Mouse (Mus musculus): ENCODE data around the gene Nsun2. TPM values are rescaled to one million over a fixed set of nuclear protein-coding genes. Genes with fewer than 3 reads are reported as not detected.
"Not testable (repeated sequence)": the region's sequence is repeated elsewhere in the genome, so short reads cannot be mapped to it uniquely, and the experiment has no call there.

Nsun2 gene
- polyA plus RNA-seq, 1 experiment from 2014 or later, result 189 TPM

GRCm38 (mm10) chr13:69558098-69558660 is 24.6 kb downstream of the Nsun2 start:
- Histone ChIP-seq H3K27ac (no peak overlapping the region), H3K4me3 (no peak overlapping the region), H3K27me3 (replicated peaks) (0 out of 2 replicates have a peak, but pooled peaks cover 2% of the 10 kb centered on the region), H3K4me2 (no peak overlapping the region), H3K36me3 (no peaks in the 10 kb centered on the region), H3K9ac (no peak overlapping the region), H3K9me3 (replicated peaks) (no peaks in the 10 kb centered on the region), H3K4me1 (0 out of 2 replicates have a peak, but pooled peaks cover 5% of the 10 kb centered on the region)
- ATAC-seq, result no peak
- WGBS (ENCODE audit: insufficient replicate concordance), result 73% methylated on average over 6 of the region's 6 CpGs

- WGBS (ENCODE audit: insufficient replicate concordance), result 45% methylated on average over 13 of the region's 13 CpGs
- H3K4me2 ChIP-seq, result no peak overlapping the region
- H3K36me3 ChIP-seq, result no peaks in the 10 kb centered on the region
- no peak overlapping the region for H3K9ac ChIP-seq
- no peak overlapping the region for H3K4me3 ChIP-seq
- no peaks in the 10 kb centered on the region for H3K9me3 ChIP-seq (replicated peaks)
- 0 out of 2 replicates have a peak, but pooled peaks cover 8% of the 10 kb centered on the region for H3K4me1 ChIP-seq
- no peak overlapping the region for H3K27ac ChIP-seq
- no peak for ATAC-seq
- H3K27me3 ChIP-seq (replicated peaks), result 0 out of 2 replicates have a peak, but pooled peaks cover 2% of the 10 kb centered on the region
Measured at GRCm38 (mm10) chr13:69559291-69559961, 25.9 kb downstream of the Nsun2 start.

GRCm38 (mm10) chr13:69562004-69562403 is 28.5 kb downstream of the Nsun2 start:
- Histone ChIP-seq H3K4me2 (no peak overlapping the region), H3K4me3 (no peak overlapping the region), H3K9me3 (replicated peaks) (no peaks in the 10 kb centered on the region), H3K27ac (no peak overlapping the region), H3K36me3 (no peaks in the 10 kb centered on the region), H3K9ac (no peak overlapping the region), H3K4me1 (peaks cover 8% of the 10 kb centered on the region; the same call in 1 of the 2 replicates), H3K27me3 (replicated peaks) (0 out of 2 replicates have a peak, but pooled peaks cover 2% of the 10 kb centered on the region)
- no peak for ATAC-seq
- WGBS (ENCODE audit: insufficient replicate concordance), result 72% methylated on average over 9 of the region's 9 CpGs

- no peaks in the 10 kb centered on the region for H3K27me3 ChIP-seq (replicated peaks)
- H3K27ac ChIP-seq, result no peak overlapping the region
- H3K36me3 ChIP-seq, result no peaks in the 10 kb centered on the region
- peaks cover 8% of the 10 kb centered on the region; the same call in 1 of the 2 replicates for H3K4me1 ChIP-seq
- 63% methylated on average over 12 of the region's 12 CpGs for WGBS (ENCODE audit: insufficient replicate concordance)
- no peak overlapping the region for H3K4me3 ChIP-seq
- ATAC-seq, result no peak
- no peak overlapping the region for H3K4me2 ChIP-seq
- H3K9me3 ChIP-seq (replicated peaks), result no peaks in the 10 kb centered on the region
- H3K9ac ChIP-seq, result no peak overlapping the region
Measured at GRCm38 (mm10) chr13:69562654-69563574, 29.4 kb downstream of the Nsun2 start.

- Histone ChIP-seq H3K27ac (no peak overlapping the region), H3K4me2 (no peak overlapping the region), H3K9ac (no peak overlapping the region), H3K36me3 (no peaks in the 10 kb centered on the region), H3K4me3 (no peak overlapping the region), H3K4me1 (peaks cover 8% of the 10 kb centered on the region; the same call in 1 of the 2 replicates), H3K9me3 (replicated peaks) (no peaks in the 10 kb centered on the region), H3K27me3 (replicated peaks) (no peaks in the 10 kb centered on the region)
- WGBS (ENCODE audit: insufficient replicate concordance), result 64% methylated on average over 3 of the region's 3 CpGs
- no peak for ATAC-seq
Measured at GRCm38 (mm10) chr13:69563905-69564304, 30.4 kb downstream of the Nsun2 start.

- H3K36me3 ChIP-seq, result no peaks in the 10 kb centered on the region
- no peak overlapping the region for H3K4me3 ChIP-seq
- no peak for ATAC-seq
- no peak overlapping the region for H3K4me2 ChIP-seq
- no peaks in the 10 kb centered on the region for H3K27me3 ChIP-seq (replicated peaks)
- H3K9ac ChIP-seq, result no peak overlapping the region
- no peak overlapping the region for H3K27ac ChIP-seq
- no peaks in the 10 kb centered on the region for H3K9me3 ChIP-seq (replicated peaks)
- peaks cover 6% of the 10 kb centered on the region; the same call in 1 of the 2 replicates for H3K4me1 ChIP-seq
Measured at GRCm38 (mm10) chr13:69564573-69564972, 31.0 kb downstream of the Nsun2 start.

GRCm38 (mm10) chr13:69565401-69565800 is 31.9 kb downstream of the Nsun2 start:
- WGBS (ENCODE audit: insufficient replicate concordance), result 76% methylated on average over 4 of the region's 4 CpGs
- not testable (repeated sequence) for H3K27me3 ChIP-seq (replicated peaks); H3K4me3 ChIP-seq; ATAC-seq; H3K9me3 ChIP-seq (replicated peaks); H3K27ac ChIP-seq; H3K36me3 ChIP-seq; H3K9ac ChIP-seq; H3K4me2 ChIP-seq; H3K4me1 ChIP-seq

GRCm38 (mm10) chr13:69569201-69569600 is 35.7 kb downstream of the Nsun2 start:
- WGBS (ENCODE audit: insufficient replicate concordance), result 66% methylated on average over 9 of the region's 9 CpGs
- H3K4me3 ChIP-seq, result no peak overlapping the region
- no peak overlapping the region for H3K9ac ChIP-seq
- no peaks in the 10 kb centered on the region for H3K9me3 ChIP-seq (replicated peaks)
- H3K36me3 ChIP-seq, result no peaks in the 10 kb centered on the region
- H3K27me3 ChIP-seq (replicated peaks), result no peaks in the 10 kb centered on the region
- H3K27ac ChIP-seq, result no peak overlapping the region
- no peak overlapping the region for H3K4me2 ChIP-seq
- H3K4me1 ChIP-seq, result peaks cover 2% of the 10 kb centered on the region; the same call in 1 of the 2 replicates
- ATAC-seq, result no peak

- H3K4me2 ChIP-seq, result no peak overlapping the region
- no peaks in the 10 kb centered on the region for H3K27me3 ChIP-seq (replicated peaks)
- no peak overlapping the region for H3K9ac ChIP-seq
- H3K4me3 ChIP-seq, result no peak overlapping the region
- no peaks in the 10 kb centered on the region for H3K4me1 ChIP-seq
- WGBS (ENCODE audit: insufficient replicate concordance), result 78% methylated on average over 3 of the region's 3 CpGs
- ATAC-seq, result no peak
- H3K27ac ChIP-seq, result no peak overlapping the region
- H3K36me3 ChIP-seq, result no peaks in the 10 kb centered on the region
- no peaks in the 10 kb centered on the region for H3K9me3 ChIP-seq (replicated peaks)
Measured at GRCm38 (mm10) chr13:69572594-69572993, 39.0 kb downstream of the Nsun2 start.

GRCm38 (mm10) chr13:69576676-69577075 is 43.1 kb downstream of the Nsun2 start:
- no peak overlapping the region for H3K4me3 ChIP-seq
- 62% methylated on average over 11 of the region's 11 CpGs for WGBS (ENCODE audit: insufficient replicate concordance)
- H3K9me3 ChIP-seq (replicated peaks), result no peaks in the 10 kb centered on the region
- no peak overlapping the region for H3K9ac ChIP-seq
- no peaks in the 10 kb centered on the region for H3K4me1 ChIP-seq
- ATAC-seq, result no peak
- no peak overlapping the region for H3K4me2 ChIP-seq
- no peaks in the 10 kb centered on the region for H3K36me3 ChIP-seq
- H3K27me3 ChIP-seq (replicated peaks), result no peaks in the 10 kb centered on the region
- no peak overlapping the region for H3K27ac ChIP-seq

- Histone ChIP-seq H3K27me3 (replicated peaks) (no peaks in the 10 kb centered on the region), H3K9ac (no peak overlapping the region), H3K27ac (no peak overlapping the region), H3K4me3 (no peak overlapping the region), H3K36me3 (no peaks in the 10 kb centered on the region), H3K9me3 (replicated peaks) (no peaks in the 10 kb centered on the region), H3K4me2 (no peak overlapping the region), H3K4me1 (no peaks in the 10 kb centered on the region)
- WGBS (ENCODE audit: insufficient replicate concordance), result 82% methylated on average over 16 of the region's 16 CpGs
- no peak for ATAC-seq
Measured at GRCm38 (mm10) chr13:69577181-69577834, 43.8 kb downstream of the Nsun2 start.

Measured in liver, embryonic 12.5 days (tissue).